Mouse (Mus musculus) embryonic stem cell, embryonic (primary cell): ENCODE results near the gene Gm15217.

Experiments used
- CTCF ChIA-PET, 4 experiments: fragments of 300-600 bp in 2 of 4; fragments of 350-600 bp in 2 of 4; sonication (Branson Sonifier 250); formaldehyde crosslinking; loops; one replicate each; lab custom pipeline; 2022; ENCODE audit warnings: inconsistent platforms in 2 of 4; lab: Charles Lee
- POLR2A ChIA-PET, 4 experiments: fragments of 300-600 bp in 2 of 4; fragments of 350-600 bp in 2 of 4; sonication (Branson Sonifier 250); formaldehyde crosslinking; loops; one replicate each; lab custom pipeline; 2022; ENCODE audit warnings: antibody characterized with exemption in 4 of 4, inconsistent platforms in 1 of 4; lab: Charles Lee

Gene Gm15217

DNA sequence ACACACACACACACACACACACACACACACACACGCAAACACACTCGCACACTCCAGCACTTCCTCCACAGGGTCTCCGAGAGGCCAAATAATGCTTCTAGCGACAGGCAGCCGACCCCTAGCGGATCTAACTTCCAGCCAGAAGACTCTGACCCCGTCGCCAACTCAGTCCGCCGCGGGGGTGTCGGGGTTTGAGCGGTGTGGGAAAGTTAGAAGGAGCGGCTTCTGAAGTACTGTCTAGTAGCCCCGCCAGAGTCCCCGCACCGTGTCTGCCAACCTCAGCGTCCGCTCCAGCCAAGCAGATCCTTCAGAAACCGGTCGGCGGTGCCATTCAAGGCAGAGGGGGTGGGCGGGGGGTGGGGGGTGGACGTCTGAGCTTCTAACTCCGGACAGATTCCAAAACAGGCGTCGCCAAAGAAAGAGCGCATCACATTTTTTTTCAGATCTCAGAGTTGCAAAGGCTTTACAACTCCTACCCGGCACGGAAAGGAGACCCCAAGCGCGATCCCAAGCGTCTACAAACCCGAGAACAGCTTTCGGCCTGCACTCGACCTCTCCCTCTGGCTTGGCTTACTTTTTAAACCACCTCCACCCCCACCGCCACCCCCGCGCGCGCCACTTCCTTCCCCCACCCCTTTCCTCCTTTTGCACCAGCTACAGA lies 8.7 kb downstream of the Gm15217 start:
- ChIA-PET POLR2A (interaction anchor here in 3 of 4 experiments (0.9 to 5.0 kb wide), 11 partner anchors 10 to 352 kb away, joined by 3 to 35 read pairs (median 4); no protein-coding TSS in a partner anchor), CTCF (interaction anchor here in 2 of 4 experiments (0.7 to 0.8 kb wide), 3 partner anchors 279 to 616 kb away, joined by 4 to 8 read pairs (median 5); no protein-coding TSS in a partner anchor)

DNA sequence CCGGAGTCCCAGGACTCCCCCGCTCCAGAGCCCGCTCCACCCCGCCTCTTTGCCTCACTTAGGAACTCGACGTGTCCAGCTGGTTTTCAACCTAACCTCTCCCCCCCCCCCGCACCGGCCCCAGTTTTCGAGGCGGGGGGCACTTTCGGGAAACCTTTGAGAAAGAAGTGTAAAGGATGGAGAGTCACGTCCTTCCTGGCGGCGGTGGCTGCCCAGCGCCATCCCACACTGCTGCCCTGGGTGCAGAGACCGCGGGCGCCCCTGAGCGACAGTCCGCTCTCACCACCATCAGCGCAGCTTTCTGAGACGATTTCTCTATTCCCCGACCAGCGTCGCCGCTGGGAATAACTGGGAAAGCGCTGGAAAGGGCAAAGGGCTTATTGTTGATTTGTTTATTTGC lies 9.4 kb downstream of the Gm15217 start:
- CTCF ChIA-PET, result interaction anchor here in 1 of 4 experiments (0.8 kb wide), 1 partner anchor 573 kb away, joined by 4 read pairs; no protein-coding TSS in a partner anchor

DNA sequence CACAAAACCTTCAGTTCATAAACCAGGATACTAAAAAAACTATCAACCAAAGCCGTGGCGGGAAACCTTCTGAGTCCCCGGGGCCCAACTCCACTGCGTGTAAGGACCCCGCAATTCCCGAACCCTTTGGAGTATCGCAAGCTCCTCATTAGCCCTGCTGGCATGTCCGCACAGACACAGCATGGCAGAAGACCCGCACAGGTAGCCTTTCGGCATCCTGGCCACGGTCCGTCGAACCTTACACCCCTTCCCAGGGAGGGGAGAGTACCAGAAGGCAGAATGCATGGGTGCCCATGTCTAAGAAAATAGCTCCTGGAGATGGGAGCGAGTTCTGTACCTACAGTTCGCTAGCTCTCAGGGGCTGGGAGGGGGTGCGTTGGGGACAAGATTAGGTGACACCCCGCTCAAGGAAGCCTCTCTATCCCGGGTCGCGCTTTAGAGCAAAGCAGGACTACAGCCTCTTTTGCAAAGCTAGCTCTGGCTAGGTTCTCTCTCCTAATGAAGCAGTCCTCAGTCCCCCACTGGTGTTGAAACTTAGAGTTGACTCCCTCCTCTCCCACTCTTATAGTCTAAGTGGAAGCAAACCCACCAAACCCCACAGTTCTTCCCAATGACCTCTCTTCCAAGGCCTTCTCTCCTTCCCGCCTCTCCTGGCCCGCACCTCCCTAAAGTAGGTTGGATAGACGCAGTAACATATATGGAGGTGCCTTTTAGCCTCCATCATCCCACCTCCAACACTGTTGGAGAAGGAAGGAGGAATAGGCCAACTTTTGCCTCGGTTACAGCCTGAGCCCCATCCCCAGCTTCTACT lies 10.4 kb downstream of the Gm15217 start:
- POLR2A ChIA-PET, result interaction anchor here in 2 of 4 experiments (1.4 to 5.0 kb wide), 5 partner anchors 9 to 22 kb away, joined by 4 to 35 read pairs (median 21); partner anchors contain the start of gene Gm15217 (in 2 of the 2)
- CTCF ChIA-PET, result interaction anchor here in 2 of 4 experiments (0.5 to 1.2 kb wide), 2 partner anchors 9 to 22 kb away, joined by 3 to 4 read pairs; no protein-coding TSS in a partner anchor

More for the DNA sequence above, 9.4 kb downstream of the Gm15217 start:
- POLR2A ChIA-PET, result interaction anchor here in 2 of 4 experiments (0.9 to 5.0 kb wide), 7 partner anchors 8 to 353 kb away, joined by 3 to 35 read pairs (median 8); partner anchors contain the start of gene Gm15217 (in 1 of the 2)

DNA sequence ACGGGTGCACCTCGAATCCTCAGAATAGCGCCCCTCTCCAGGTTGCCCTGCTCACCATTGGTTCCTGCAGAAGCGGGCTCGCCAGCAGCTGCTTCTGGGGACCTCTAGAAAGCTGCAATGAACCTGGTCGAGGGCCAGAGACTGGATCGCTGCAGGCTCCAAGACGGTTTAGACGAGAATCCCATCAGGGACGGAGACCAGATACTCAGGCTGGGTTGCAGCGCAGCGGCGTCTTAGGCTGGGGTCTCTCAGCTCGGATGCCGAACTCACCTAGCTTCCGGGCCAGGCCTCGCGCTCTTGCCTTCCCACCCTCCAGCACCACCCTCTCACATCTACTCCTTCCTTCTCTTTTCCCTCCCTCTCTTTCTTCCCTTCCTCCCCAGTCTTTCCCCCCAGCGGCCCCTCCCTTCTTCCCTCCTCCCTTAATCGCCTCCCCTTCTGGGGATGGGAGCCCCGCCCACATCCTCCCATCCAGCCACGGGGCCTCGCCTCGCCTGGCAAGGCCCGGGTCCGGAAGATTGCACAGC lies 11.1 kb downstream of the Gm15217 start, which contains the start of gene Bmp4:
Gene Bmp4, minus strand, starts transcription at position 421 of the 527 bp plus-strand sequence.
- ChIA-PET POLR2A (interaction anchor here in 2 of 4 experiments (1.4 to 5.0 kb wide), 6 partner anchors 9 to 22 kb away, joined by 4 to 35 read pairs (median 16); partner anchors contain the start of gene Gm15217 (in 2 of the 2)), CTCF (interaction anchor here in 3 of 4 experiments (0.5 to 1.2 kb wide), 3 partner anchors 10 to 684 kb away, joined by 3 to 9 read pairs (median 4); no protein-coding TSS in a partner anchor)

- ChIA-PET CTCF (interaction anchor here in 3 of 4 experiments (0.7 to 1.1 kb wide), 3 partner anchors 10 to 311 kb away, joined by 3 to 4 read pairs (median 3); no protein-coding TSS in a partner anchor), POLR2A (interaction anchor here in 2 of 4 experiments (0.8 to 5.0 kb wide), 7 partner anchors 8 to 50 kb away, joined by 3 to 35 read pairs (median 5); partner anchors contain the start of gene Gm15217 (in 2 of the 2))
Observed at GRCm38 (mm10) chr14:46391621-46392170, 12.5 kb downstream of the Gm15217 start.

DNA sequence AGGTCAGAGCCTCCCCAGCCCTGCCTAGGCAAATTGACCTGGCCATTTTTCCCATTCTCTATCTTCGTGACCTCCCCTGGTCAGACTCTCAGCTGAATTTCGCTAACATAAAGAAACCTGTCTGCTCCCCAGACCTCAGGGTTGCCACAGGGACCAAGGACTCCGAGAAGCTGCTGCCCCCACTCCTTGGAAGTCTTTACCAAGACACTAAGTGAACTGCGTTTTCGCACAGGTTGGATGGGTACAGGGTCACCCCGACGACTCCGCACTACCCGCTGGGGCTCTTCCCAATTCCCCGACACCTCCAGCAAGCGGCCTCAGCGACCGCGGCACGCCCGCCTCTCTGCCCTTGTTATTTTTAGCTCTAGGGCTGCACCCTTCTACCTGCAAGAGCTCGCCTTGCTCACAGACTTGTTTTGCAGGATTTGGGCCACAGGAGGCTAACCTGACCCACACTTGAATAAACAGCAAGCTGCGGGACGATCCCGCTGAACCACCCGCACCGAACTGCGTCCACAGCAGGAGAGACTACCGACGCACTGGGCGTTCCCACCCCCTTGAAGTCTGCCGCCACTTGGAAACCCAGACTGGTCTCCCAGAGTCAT lies 19.0 kb downstream of the Gm15217 start:
- ChIA-PET POLR2A (interaction anchor here in 3 of 4 experiments (0.6 to 4.1 kb wide), 8 partner anchors 9 to 20 kb away, joined by 3 to 24 read pairs (median 5); partner anchors contain the start of genes Bmp4 (in 1 of the 3) and Gm15217 (in 1 of the 3)), CTCF (no interaction called here)

- ChIA-PET POLR2A (interaction anchor here in 3 of 4 experiments (0.8 to 4.1 kb wide), 9 partner anchors 8 to 18 kb away, joined by 3 to 24 read pairs (median 3); partner anchors contain the start of gene Bmp4 (in 1 of the 3)), CTCF (interaction anchor here in 3 of 4 experiments (0.5 to 0.8 kb wide), 3 partner anchors 37 to 876 kb away, joined by 3 to 5 read pairs (median 5); no protein-coding TSS in a partner anchor)
Observed at GRCm38 (mm10) chr14:46399925-46400324, 20.7 kb downstream of the Gm15217 start.

DNA sequence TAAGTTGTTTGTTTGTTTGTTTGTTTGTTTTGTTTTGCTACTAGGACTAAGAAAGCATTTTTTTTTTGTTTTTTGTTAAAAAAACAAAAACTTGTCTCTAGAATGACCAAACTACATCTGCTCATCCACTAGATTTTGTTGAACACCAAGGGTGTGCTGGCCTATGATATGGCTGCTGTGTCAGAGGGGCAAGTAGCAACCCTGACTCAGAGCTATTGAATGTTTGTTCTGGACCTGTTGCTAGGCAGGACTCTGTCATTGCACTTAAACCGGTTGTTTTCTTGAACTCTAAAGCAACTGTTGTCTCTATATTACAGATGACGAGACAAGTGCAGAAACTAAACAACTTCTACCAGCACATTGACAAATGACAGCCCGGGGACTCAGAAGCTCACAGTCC lies 29.1 kb downstream of the Gm15217 start:
- CTCF ChIA-PET, result no interaction called here
- POLR2A ChIA-PET, result interaction anchor here in 2 of 4 experiments (0.8 to 3.8 kb wide), 6 partner anchors 9 to 19 kb away, joined by 3 to 22 read pairs (median 4); partner anchors contain the start of gene Bmp4 (in 1 of the 2)

GRCm38 (mm10) chr14:46409016-46409415 lies 29.8 kb downstream of the Gm15217 start:
- POLR2A ChIA-PET, result interaction anchor here in 2 of 4 experiments (0.8 to 3.8 kb wide), 6 partner anchors 9 to 17 kb away, joined by 3 to 22 read pairs (median 4); partner anchors contain the start of gene Bmp4 (in 1 of the 2)
- CTCF ChIA-PET, result no interaction called here

GRCm38 (mm10) chr14:46410557-46411120 lies 31.4 kb downstream of the Gm15217 start:
- ChIA-PET CTCF (no interaction called here), POLR2A (interaction anchor here in 3 of 4 experiments (0.5 to 3.8 kb wide), 10 partner anchors 9 to 970 kb away, joined by 3 to 35 read pairs (median 6); partner anchors contain the start of gene Bmp4 (in 1 of the 3))

DNA sequence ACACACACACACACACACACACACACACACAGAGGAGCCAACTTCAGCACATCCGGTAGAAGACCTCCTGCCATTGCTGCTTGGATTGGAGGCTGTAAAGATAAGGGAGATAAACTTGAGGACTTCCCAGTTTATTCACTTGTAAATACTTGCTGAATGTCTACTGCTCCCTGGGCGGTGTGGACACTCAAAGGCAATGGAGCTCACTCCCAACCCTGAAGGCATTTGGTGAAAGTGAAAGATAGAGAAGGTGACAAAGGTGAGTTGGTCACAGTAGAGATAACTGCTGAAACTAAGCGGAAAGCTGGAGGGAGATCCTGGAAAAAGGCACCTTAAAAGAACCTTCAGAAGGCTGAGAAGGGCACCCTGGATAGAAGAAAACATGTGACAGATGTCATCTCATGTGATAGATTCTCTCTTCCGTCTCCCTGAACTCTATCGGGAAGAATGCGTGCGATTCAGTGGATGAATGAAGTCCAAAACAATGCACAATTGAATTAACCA lies 33.3 kb downstream of the Gm15217 start:
- POLR2A ChIA-PET, result interaction anchor here in 3 of 4 experiments (0.6 to 3.8 kb wide), 13 partner anchors 14 to 275 kb away, joined by 3 to 35 read pairs (median 4); partner anchors contain the start of gene Bmp4 (in 1 of the 3)
- CTCF ChIA-PET, result interaction anchor here in 1 of 4 experiments (1.0 kb wide), 1 partner anchor 13 kb away, joined by 3 read pairs; no protein-coding TSS in a partner anchor

DNA sequence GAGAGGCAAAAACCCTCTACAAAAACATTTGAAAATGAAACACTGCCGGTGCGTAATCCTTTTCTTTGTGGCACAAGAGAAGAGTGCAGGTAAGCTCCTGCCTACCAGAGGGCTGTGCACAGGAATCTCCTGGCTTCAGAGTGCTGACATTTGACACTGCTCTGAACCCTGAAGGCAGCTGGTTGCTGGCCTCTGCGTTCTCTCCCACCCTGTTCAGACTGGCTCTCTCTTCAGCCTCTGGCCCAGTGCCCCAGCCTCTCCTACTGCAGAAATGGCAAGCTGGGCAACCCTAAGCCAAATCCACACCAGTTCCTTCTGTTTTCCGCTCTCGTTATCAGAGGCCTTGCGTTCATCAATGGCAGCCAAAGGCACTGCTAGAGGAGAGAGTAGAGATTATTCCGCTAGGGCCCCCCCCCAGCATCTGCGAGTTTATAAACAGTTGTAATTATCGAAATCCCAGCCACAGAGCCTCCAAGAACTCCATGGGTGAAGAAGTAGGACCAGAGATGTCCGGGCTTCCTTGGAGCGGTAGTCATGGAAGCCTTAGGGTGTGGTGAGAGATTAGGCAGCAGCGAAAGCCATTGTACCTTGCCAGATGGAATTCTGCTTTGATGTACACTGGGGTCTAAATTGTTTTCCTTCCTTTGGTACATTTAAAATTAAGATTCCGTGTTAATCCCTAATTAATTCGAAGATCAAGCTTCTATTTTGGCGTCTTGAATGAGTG lies 39.3 kb downstream of the Gm15217 start:
- ChIA-PET POLR2A (interaction anchor here in 3 of 4 experiments (0.7 to 1.7 kb wide), 8 partner anchors 7 to 38 kb away, joined by 3 to 8 read pairs (median 4); no protein-coding TSS in a partner anchor), CTCF (interaction anchor here in 2 of 4 experiments (0.6 kb wide), 3 partner anchors 282 to 656 kb away, joined by 3 read pairs; no protein-coding TSS in a partner anchor)

DNA sequence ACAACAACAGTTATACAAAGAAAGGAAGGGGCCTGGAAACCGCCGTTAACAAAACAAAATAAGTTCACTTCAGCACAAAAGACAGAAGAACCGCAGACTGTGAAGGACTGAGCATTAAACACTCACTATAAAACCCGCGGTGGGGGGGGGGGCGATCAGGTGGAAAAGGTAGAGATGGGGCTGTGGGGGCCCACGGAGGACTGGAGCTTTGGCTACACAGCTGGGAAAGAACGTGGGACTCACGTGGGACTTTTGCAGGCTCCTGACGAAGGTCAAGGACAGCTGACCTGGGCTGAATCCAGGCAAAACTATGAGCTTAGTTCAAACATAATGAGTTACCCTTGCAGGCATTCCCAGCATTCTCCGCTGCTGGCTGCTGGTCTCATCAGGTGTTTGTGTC lies 40.1 kb downstream of the Gm15217 start:
- ChIA-PET POLR2A (interaction anchor here in 2 of 4 experiments (0.7 to 1.7 kb wide), 8 partner anchors 8 to 541 kb away, joined by 3 to 8 read pairs (median 3); no protein-coding TSS in a partner anchor), CTCF (interaction anchor here in 1 of 4 experiments (0.6 kb wide), 1 partner anchor 197 kb away, joined by 3 read pairs; no protein-coding TSS in a partner anchor)

DNA sequence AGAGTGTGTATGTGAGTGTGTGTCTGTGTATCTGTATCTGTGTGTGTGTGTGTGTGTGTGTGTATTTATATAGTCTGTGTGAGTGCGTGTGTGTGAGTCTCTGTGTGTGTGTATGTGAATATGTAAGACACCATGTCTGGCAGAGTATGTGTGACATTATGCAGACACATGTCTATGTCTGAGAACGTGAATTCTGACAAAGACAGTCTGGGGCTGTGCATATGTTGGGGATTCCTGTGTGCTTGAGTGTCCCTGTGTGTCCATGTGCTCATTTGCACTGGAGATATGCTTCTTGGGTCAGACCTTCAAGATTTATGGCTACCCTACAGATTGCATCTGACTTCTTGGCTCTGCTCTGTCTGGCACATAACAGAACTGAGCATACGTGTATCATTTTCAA lies 42.6 kb downstream of the Gm15217 start:
- CTCF ChIA-PET, result no interaction called here
- POLR2A ChIA-PET, result no interaction called here

- POLR2A ChIA-PET, result interaction anchor here in 2 of 4 experiments (0.6 to 1.6 kb wide), 4 partner anchors 10 to 16 kb away, joined by 3 read pairs; no protein-coding TSS in a partner anchor
- CTCF ChIA-PET, result no interaction called here
Observed at GRCm38 (mm10) chr14:46427251-46427650, 48.0 kb downstream of the Gm15217 start.
